Mouse (Mus musculus) effector memory CD4-positive, alpha-beta T cell, adult 7 months (primary cell): ENCODE data around the gene Golga4. TPM values are rescaled to one million over a fixed set of nuclear protein-coding genes. Genes with fewer than 3 reads are reported as not detected.

Experiments used
- polyA plus RNA-seq: library from polyadenylated mRNA; unstranded; fragments of 100-300 nt; shearing (Covaris generic); gene quantifications from one replicate; pipeline ENCODE4 v1.2.1, GENCODE M21; 2017

Golga4 gene
- polyA plus RNA-seq: 87.1 TPM

GRCm38 (mm10) chr9:118506020-118506403, at the start of gene Golga4:
Gene Golga4 (plus strand): TSS chr9:118506267.

GRCm38 (mm10) chr9:118477961-118478360, 28.1 kb upstream of the Golga4 start, which contains the start of gene Eomes:
Gene Eomes (plus strand): TSS chr9:118478212.

DNA sequence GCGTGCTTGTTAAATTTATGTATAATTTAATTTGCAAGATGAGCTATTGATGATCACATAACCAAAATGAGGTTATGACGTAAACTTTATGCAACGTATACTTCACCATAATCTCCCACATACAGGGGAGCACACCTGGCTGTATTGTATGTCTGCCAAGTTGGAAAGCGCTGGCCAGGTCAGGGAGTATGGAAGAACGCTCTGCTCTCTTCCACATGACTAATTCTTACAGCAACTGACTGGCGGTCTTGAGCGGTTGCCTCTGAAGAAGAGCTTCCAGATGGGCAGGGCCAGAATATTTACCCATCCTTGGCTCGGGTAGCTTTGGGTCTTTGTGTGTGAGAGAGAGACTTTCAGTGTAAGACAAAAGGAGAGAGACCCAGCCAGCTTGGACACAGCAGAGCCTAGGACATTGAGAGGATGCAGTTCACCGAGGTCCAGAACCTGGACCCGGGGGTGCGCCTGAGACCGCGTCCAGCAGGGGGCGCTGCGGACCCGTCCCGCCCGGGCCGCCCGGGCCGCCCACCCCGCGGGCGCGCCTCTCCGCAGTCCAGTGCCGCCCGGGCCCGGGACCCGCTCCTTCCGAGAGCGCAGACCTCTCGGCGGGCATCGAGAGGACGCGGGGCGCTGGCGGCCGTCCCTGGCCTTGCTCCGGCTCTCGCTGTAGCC, 100.2 kb downstream of the Golga4 start, which contains the start of gene Itga9:
Gene Itga9 (plus strand): TSS at position 543 of the 669 bp plus-strand sequence.

Other genes starting within 250 kb of the Golga4 start
- 4.6 TPM for gene Eomes, start 28.1 kb upstream of the Golga4 start, polyA plus RNA-seq
- 1.6 TPM for gene Itga9, start 100.4 kb downstream of the Golga4 start, polyA plus RNA-seq